Mouse (Mus musculus) heart, embryonic 10.5 days (tissue): ENCODE measurements around the gene Ppp4r3a. TPM values are rescaled to one million over a fixed set of nuclear protein-coding genes. Genes with fewer than 3 reads are reported as not detected.
A peak's percentile ranks its signal among the peaks of the same experiment; 100 is the strongest.
"Not testable (repeated sequence)": the region's sequence is repeated elsewhere in the genome, so short reads cannot be mapped to it uniquely, and the experiment has no call there.

Source experiments
- DNase-seq: peaks from one replicate; pipeline ENCODE4 v3.0.0-alpha.2; 2017; ENCODE audit warnings: low spot score
- H3K27ac ChIP-seq: fragments of 300-500 bp; sonication (generic); 2 replicates; pipeline ENCODE4 v1.5.1; 2016; ENCODE audit warnings: mild to moderate bottlenecking
- H3K27me3 ChIP-seq: fragments of 300-500 bp; sonication (generic); 2 replicates; pipeline ENCODE4 v1.6.1; 2016; ENCODE audit warnings: mild to moderate bottlenecking; ENCODE audit not compliant: poor library complexity, insufficient read depth, severe bottlenecking
- H3K36me3 ChIP-seq: fragments of 300-500 bp; sonication (generic); 2 replicates; pipeline ENCODE4 v1.6.1; 2016; ENCODE audit warnings: mild to moderate bottlenecking, moderate library complexity
- H3K4me1 ChIP-seq: fragments of 300-500 bp; sonication (generic); 2 replicates; pipeline ENCODE4 v1.6.1; 2016; ENCODE audit warnings: mild to moderate bottlenecking
- H3K4me3 ChIP-seq: fragments of 300-500 bp; sonication (generic); 2 replicates; pipeline ENCODE4 v1.5.1; 2016; ENCODE audit warnings: mild to moderate bottlenecking, moderate library complexity
- H3K9me3 ChIP-seq: fragments of 300-500 bp; sonication (generic); 2 replicates; pipeline ENCODE4 v1.6.1; 2016; ENCODE audit warnings: mild to moderate bottlenecking, moderate library complexity
- WGBS: fragments of 180-500 bp; shearing (Covaris S2); methylation state at CpG from one replicate; pipeline ENCODE4 v1.1.7; 2016; 5-methylcytosine and 5-hydroxymethylcytosine counted together
- polyA plus RNA-seq: library from polyadenylated mRNA; unstranded; fragments of >200 nt; fragmentation: Nextera tagmentation; extraction: Ambion mirVana; gene quantifications from 2 replicates; pipeline ENCODE4 v1.2.1, GENCODE M21; 2016

The Ppp4r3a gene
- polyA plus RNA-seq, 1 experiment from 2014 or later = 51.7 TPM

GRCm38 (mm10) chr12:101015926-101016325 lies 67.6 kb downstream of the Ppp4r3a start:
- H3K4me1 ChIP-seq = peaks cover 51% of the 10 kb centered on the region
- no peak for DNase-seq
- no peaks in the 10 kb centered on the region for H3K9me3 ChIP-seq
- 63% methylated on average over 4 of the region's 4 CpGs for WGBS
- no peak overlapping the region for H3K4me3 ChIP-seq
- H3K27ac ChIP-seq = no peak overlapping the region
- peaks cover 6% of the 10 kb centered on the region; the same call in 1 of the 2 replicates for H3K36me3 ChIP-seq
- H3K27me3 ChIP-seq = peaks cover 83% of the 10 kb centered on the region

- H3K27ac ChIP-seq = no peak overlapping the region
- H3K27me3 ChIP-seq = peaks cover 83% of the 10 kb centered on the region
- WGBS = 82% methylated on average over 11 of the region's 11 CpGs
- peaks cover 5% of the 10 kb centered on the region; the same call in 1 of the 2 replicates for H3K36me3 ChIP-seq
- no peaks in the 10 kb centered on the region for H3K9me3 ChIP-seq
- no peak for DNase-seq
- H3K4me3 ChIP-seq = no peak overlapping the region
- H3K4me1 ChIP-seq = peaks cover 56% of the 10 kb centered on the region
These were observed 68.3 kb downstream of the Ppp4r3a start for GRCm38 (mm10) chr12:101015165-101015560.

- Histone ChIP-seq H3K27me3 (peaks cover 80% of the 10 kb centered on the region), H3K36me3 (0 out of 2 replicates have a peak, but pooled peaks cover under 1% of the 10 kb centered on the region), H3K9me3 (no peaks in the 10 kb centered on the region), H3K4me3 (no peak overlapping the region), H3K4me1 (peaks cover 59% of the 10 kb centered on the region), H3K27ac (no peak overlapping the region)
- DNase-seq = no peak
- 75% methylated on average over 10 of the region's 10 CpGs for WGBS
These were observed 68.8 kb downstream of the Ppp4r3a start for GRCm38 (mm10) chr12:101014549-101015164.

- peaks cover 74% of the 10 kb centered on the region for H3K27me3 ChIP-seq
- 90% methylated on average over 9 of the region's 9 CpGs for WGBS
- H3K36me3 ChIP-seq, H3K4me3 ChIP-seq, H3K9me3 ChIP-seq, H3K27ac ChIP-seq, DNase-seq: not testable (repeated sequence)
- H3K4me1 ChIP-seq = peaks cover 56% of the 10 kb centered on the region
These were observed 69.8 kb downstream of the Ppp4r3a start for GRCm38 (mm10) chr12:101013668-101014067.

- peaks cover 56% of the 10 kb centered on the region for H3K4me1 ChIP-seq
These were observed 70.3 kb downstream of the Ppp4r3a start for GRCm38 (mm10) chr12:101013078-101013665.

GRCm38 (mm10) chr12:101012197-101013077 lies 71.1 kb downstream of the Ppp4r3a start:
- H3K27ac ChIP-seq = peak overlapping the region; percentile 17
- peak overlapping the region; percentile 33 for H3K4me3 ChIP-seq

More at GRCm38 (mm10) chr12:101013078-101013665, 70.3 kb downstream of the Ppp4r3a start:
- WGBS = 63% methylated on average over 8 of the region's 8 CpGs
- Histone ChIP-seq H3K27ac (peak overlapping the region; percentile 17; the same call in 1 of the 2 replicates), H3K9me3 (no peaks in the 10 kb centered on the region), H3K4me3 (no peak overlapping the region), H3K36me3 (no peaks in the 10 kb centered on the region), H3K27me3 (peaks cover 77% of the 10 kb centered on the region)
- no peak for DNase-seq

GRCm38 (mm10) chr12:101011017-101011416 lies 72.5 kb downstream of the Ppp4r3a start:
- Histone ChIP-seq H3K4me3 (no peak overlapping the region), H3K27me3 (peaks cover 77% of the 10 kb centered on the region), H3K27ac (no peak overlapping the region), H3K9me3 (no peaks in the 10 kb centered on the region), H3K4me1 (peaks cover 51% of the 10 kb centered on the region), H3K36me3 (no peaks in the 10 kb centered on the region)
- DNase-seq = no peak
- WGBS = 78% methylated on average over 7 of the region's 7 CpGs

More at GRCm38 (mm10) chr12:101012197-101013077, 71.1 kb downstream of the Ppp4r3a start:
- Histone ChIP-seq H3K4me1 (peaks cover 58% of the 10 kb centered on the region), H3K27me3 (peaks cover 78% of the 10 kb centered on the region), H3K9me3 (no peaks in the 10 kb centered on the region), H3K36me3 (no peaks in the 10 kb centered on the region)
- WGBS = 10% methylated on average over 17 of the region's 17 CpGs
- no peak for DNase-seq

GRCm38 (mm10) chr12:101010148-101010920 lies 73.2 kb downstream of the Ppp4r3a start:
- Histone ChIP-seq H3K4me3 (no peak overlapping the region), H3K9me3 (no peaks in the 10 kb centered on the region), H3K27me3 (peaks cover 77% of the 10 kb centered on the region), H3K27ac (0 out of 2 replicates have a peak overlapping the region, but pooled peaks have one; percentile 13), H3K36me3 (no peaks in the 10 kb centered on the region), H3K4me1 (peaks cover 46% of the 10 kb centered on the region)
- DNase-seq = no peak
- 37% methylated on average over 10 of the region's 10 CpGs for WGBS

- no peaks in the 10 kb centered on the region for H3K9me3 ChIP-seq
- no peak for DNase-seq
- H3K4me3 ChIP-seq = no peak overlapping the region
- WGBS = 81% methylated on average over 4 of the region's 4 CpGs
- H3K36me3 ChIP-seq = no peaks in the 10 kb centered on the region
- H3K27ac ChIP-seq = no peak overlapping the region
- peaks cover 77% of the 10 kb centered on the region for H3K27me3 ChIP-seq
- peaks cover 41% of the 10 kb centered on the region for H3K4me1 ChIP-seq
These were observed 74.3 kb downstream of the Ppp4r3a start for GRCm38 (mm10) chr12:101009225-101009624.

- H3K27me3 ChIP-seq = peaks cover 77% of the 10 kb centered on the region
These were observed 74.9 kb downstream of the Ppp4r3a start for GRCm38 (mm10) chr12:101008648-101009047.

GRCm38 (mm10) chr12:101007968-101008481 lies 75.5 kb downstream of the Ppp4r3a start:
- Histone ChIP-seq H3K4me1 (peaks cover 41% of the 10 kb centered on the region), H3K36me3 (no peaks in the 10 kb centered on the region)

More at GRCm38 (mm10) chr12:101008648-101009047, 74.9 kb downstream of the Ppp4r3a start:
- H3K4me3 ChIP-seq = no peak overlapping the region
- no peaks in the 10 kb centered on the region for H3K36me3 ChIP-seq
- WGBS = 41% methylated on average over 4 of the region's 4 CpGs
- no peak overlapping the region for H3K27ac ChIP-seq
- no peak for DNase-seq
- no peaks in the 10 kb centered on the region for H3K9me3 ChIP-seq
- peaks cover 41% of the 10 kb centered on the region for H3K4me1 ChIP-seq

GRCm38 (mm10) chr12:101007427-101007826 lies 76.1 kb downstream of the Ppp4r3a start:
- peaks cover 39% of the 10 kb centered on the region for H3K4me1 ChIP-seq
- no peak overlapping the region for H3K4me3 ChIP-seq
- H3K9me3 ChIP-seq = no peaks in the 10 kb centered on the region
- no peak overlapping the region for H3K27ac ChIP-seq
- H3K27me3 ChIP-seq = peaks cover 77% of the 10 kb centered on the region
- WGBS = 54% methylated on average over 9 of the region's 9 CpGs
- DNase-seq = no peak
- no peaks in the 10 kb centered on the region for H3K36me3 ChIP-seq

More at GRCm38 (mm10) chr12:101007968-101008481, 75.5 kb downstream of the Ppp4r3a start:
- DNase-seq = no peak
- Histone ChIP-seq H3K27ac (peak overlapping the region; percentile 33; the same call in 1 of the 2 replicates), H3K4me3 (no peak overlapping the region), H3K27me3 (peaks cover 77% of the 10 kb centered on the region), H3K9me3 (no peaks in the 10 kb centered on the region)
- 25% methylated on average over 10 of the region's 10 CpGs for WGBS
